Mouse (Mus musculus) hindbrain, postnatal 0 days (tissue): ENCODE data around the gene Arhgap31. TPM values are rescaled to one million over a fixed set of nuclear protein-coding genes. Genes with fewer than 3 reads are reported as not detected.

Experiments
- ATAC-seq: fragments of 200-750 bp; cut with Nextera tagmentation; 2 replicates; pipeline ENCODE4 v1.8.0; 2017; ENCODE audit warnings: mild to moderate bottlenecking, moderate TSS enrichment, moderate library complexity
- DNase-seq: peaks from one replicate; pipeline ENCODE4 v3.0.0-alpha.2; 2015; ENCODE audit warnings: low spot score
- H3K27ac ChIP-seq: fragments of 300-500 bp; sonication (generic); 2 replicates; pipeline ENCODE4 v1.5.1; 2014; ENCODE audit warnings: mild to moderate bottlenecking
- H3K27me3 ChIP-seq: fragments of 300-500 bp; sonication (generic); 2 replicates; pipeline ENCODE4 v1.6.1; 2014; ENCODE audit warnings: low read length, mixed read lengths; ENCODE audit not compliant: insufficient read depth
- H3K36me3 ChIP-seq: fragments of 300-500 bp; sonication (generic); 2 replicates; pipeline ENCODE4 v1.6.1; 2014; ENCODE audit warnings: low read length, mixed read lengths; ENCODE audit not compliant: insufficient read depth
- H3K4me1 ChIP-seq: fragments of 300-500 bp; sonication (generic); 2 replicates; pipeline ENCODE4 v1.6.1; 2014; ENCODE audit warnings: antibody characterized with exemption, low read length, mixed read lengths; ENCODE audit not compliant: insufficient read depth
- H3K4me2 ChIP-seq: fragments of 300-500 bp; sonication (generic); 2 replicates; pipeline ENCODE4 v1.6.1; 2014; ENCODE audit warnings: low read depth, mild to moderate bottlenecking, low read length, moderate library complexity, mixed read lengths
- H3K4me3 ChIP-seq: fragments of 300-500 bp; sonication (generic); 2 replicates; pipeline ENCODE4 v1.5.1; 2014; ENCODE audit warnings: low read length
- H3K9ac ChIP-seq: fragments of 300-500 bp; sonication (generic); replicated peaks from 2 replicates; pipeline ENCODE4 v1.6.1; 2014; ENCODE audit warnings: mild to moderate bottlenecking, low read length, moderate library complexity, mixed read lengths
- H3K9me3 ChIP-seq: fragments of 300-500 bp; sonication (generic); 2 replicates; pipeline ENCODE4 v1.6.1; 2016; ENCODE audit warnings: low read length, mixed read lengths
- CTCF ChIP-seq: IDR thresholded peaks from 2 replicates; pipeline ENCODE4 v1.5.1; 2016; ENCODE audit warnings: antibody characterized with exemption, control low read depth, low read depth
- WGBS: fragments of 180-500 bp; shearing (Covaris S2); extraction: QIAGEN DNeasy Blood & Tissue Kit; methylation state at CpG from one replicate; pipeline ENCODE4 v1.1.7; 2014; 5-methylcytosine and 5-hydroxymethylcytosine counted together
- polyA plus RNA-seq: library from polyadenylated mRNA; unstranded; fragments of >200 nt; fragmentation: Nextera tagmentation; extraction: Ambion mirVana; gene quantifications from 2 replicates; pipeline ENCODE4 v1.2.1, GENCODE M21; 2015
- total RNA-seq: library from RNA; depleted of rRNA; stranded (reverse); fragments of >200 nt; gene quantifications from 2 replicates; pipeline ENCODE4 v1.2.3, GENCODE M21; 2014

Arhgap31 gene
- total and polyA plus RNA-seq, 2 experiments from 2014 or later = 4.6 to 12.7 TPM

GRCm38 (mm10) chr16:38596099-38596498 is 117.0 kb downstream of the Arhgap31 start:
- no peak overlapping the region for H3K4me2 ChIP-seq
- no peaks in the 10 kb centered on the region for H3K4me1 ChIP-seq
- peaks cover 5% of the 10 kb centered on the region; the same call in 1 of the 2 replicates for H3K36me3 ChIP-seq
- no peak for ATAC-seq
- DNase-seq = no peak
- TF ChIP-seq CTCF = no peak
- H3K9ac ChIP-seq = no peak overlapping the region
- no peak overlapping the region for H3K4me3 ChIP-seq
- H3K27ac ChIP-seq = no peak overlapping the region
- WGBS = 85% methylated on average over 2 of the region's 2 CpGs
- no peaks in the 10 kb centered on the region for H3K27me3 ChIP-seq
- no peaks in the 10 kb centered on the region for H3K9me3 ChIP-seq

- ATAC-seq (no peak), DNase-seq (no peak)
- no peaks in the 10 kb centered on the region for H3K4me1 ChIP-seq
- 93% methylated on average over 1 of the region's 1 CpGs for WGBS
- H3K4me2 ChIP-seq = no peak overlapping the region
- H3K9me3 ChIP-seq = no peaks in the 10 kb centered on the region
- no peak overlapping the region for H3K4me3 ChIP-seq
- no peak overlapping the region for H3K27ac ChIP-seq
- peaks cover 6% of the 10 kb centered on the region; the same call in 1 of the 2 replicates for H3K36me3 ChIP-seq
- no peaks in the 10 kb centered on the region for H3K27me3 ChIP-seq
- no peak for TF ChIP-seq CTCF
- H3K9ac ChIP-seq = no peak overlapping the region
Observed at GRCm38 (mm10) chr16:38594435-38594834, 118.6 kb downstream of the Arhgap31 start.

- Histone ChIP-seq H3K36me3 (peaks cover 14% of the 10 kb centered on the region), H3K9me3 (no peaks in the 10 kb centered on the region)
- 97% methylated on average over 4 of the region's 4 CpGs for WGBS
Observed at GRCm38 (mm10) chr16:38592946-38593345, 120.1 kb downstream of the Arhgap31 start.

GRCm38 (mm10) chr16:38592026-38592678 is 120.9 kb downstream of the Arhgap31 start:
- Histone ChIP-seq H3K4me3 (no peak overlapping the region), H3K27ac (no peak overlapping the region), H3K4me2 (no peak overlapping the region), H3K27me3 (no peaks in the 10 kb centered on the region), H3K9ac (no peak overlapping the region), H3K4me1 (no peaks in the 10 kb centered on the region), H3K36me3 (peaks cover 21% of the 10 kb centered on the region), H3K9me3 (no peaks in the 10 kb centered on the region)
- TF ChIP-seq CTCF = no peak
- ATAC-seq = peak; percentile 24; the same call in 1 of the 2 replicates
- DNase-seq = no peak
- WGBS = 86% methylated on average over 12 of the region's 12 CpGs

More at GRCm38 (mm10) chr16:38592946-38593345, 120.1 kb downstream of the Arhgap31 start:
- DNase-seq (no peak), ATAC-seq (no peak)
- no peak for TF ChIP-seq CTCF
- H3K9ac ChIP-seq = no peak overlapping the region
- H3K4me3 ChIP-seq = no peak overlapping the region
- no peak overlapping the region for H3K27ac ChIP-seq
- H3K4me2 ChIP-seq = no peak overlapping the region
- H3K27me3 ChIP-seq = no peaks in the 10 kb centered on the region
- no peaks in the 10 kb centered on the region for H3K4me1 ChIP-seq

- Histone ChIP-seq H3K9ac (no peak overlapping the region), H3K27me3 (no peaks in the 10 kb centered on the region), H3K27ac (no peak overlapping the region), H3K4me3 (no peak overlapping the region), H3K4me1 (no peaks in the 10 kb centered on the region), H3K4me2 (no peak overlapping the region), H3K9me3 (no peaks in the 10 kb centered on the region), H3K36me3 (peaks cover 21% of the 10 kb centered on the region)
- ATAC-seq (no peak), DNase-seq (no peak)
- no peak for TF ChIP-seq CTCF
- WGBS = 81% methylated on average over 3 of the region's 3 CpGs
Observed at GRCm38 (mm10) chr16:38591506-38591905, 121.6 kb downstream of the Arhgap31 start.

- DNase-seq = no peak
- no peak overlapping the region for H3K4me3 ChIP-seq
- 81% methylated on average over 4 of the region's 4 CpGs for WGBS
- no peak for TF ChIP-seq CTCF
- no peak for ATAC-seq
- H3K27ac ChIP-seq = no peak overlapping the region
- H3K4me2 ChIP-seq = no peak overlapping the region
- no peaks in the 10 kb centered on the region for H3K4me1 ChIP-seq
- no peak overlapping the region for H3K9ac ChIP-seq
- peaks cover 49% of the 10 kb centered on the region for H3K36me3 ChIP-seq
- no peaks in the 10 kb centered on the region for H3K9me3 ChIP-seq
- H3K27me3 ChIP-seq = no peaks in the 10 kb centered on the region
Observed at GRCm38 (mm10) chr16:38587572-38587971, 125.5 kb downstream of the Arhgap31 start.

- DNase-seq (no peak), ATAC-seq (no peak)
- no peaks in the 10 kb centered on the region for H3K27me3 ChIP-seq
- WGBS = 88% methylated on average over 5 of the region's 5 CpGs
- no peaks in the 10 kb centered on the region for H3K4me1 ChIP-seq
- H3K4me3 ChIP-seq = no peak overlapping the region
- peaks cover 48% of the 10 kb centered on the region for H3K36me3 ChIP-seq
- no peak overlapping the region for H3K27ac ChIP-seq
- H3K4me2 ChIP-seq = no peak overlapping the region
- H3K9ac ChIP-seq = no peak overlapping the region
- no peaks in the 10 kb centered on the region for H3K9me3 ChIP-seq
- TF ChIP-seq CTCF = no peak
Observed at GRCm38 (mm10) chr16:38587163-38587562, 125.9 kb downstream of the Arhgap31 start.
